Mouse (Mus musculus) midbrain, embryonic 10.5 days (tissue): ENCODE results near the gene Rapgef4. TPM values are rescaled to one million over a fixed set of nuclear protein-coding genes. Genes with fewer than 3 reads are reported as not detected.

ENCODE experiments used
- DNase-seq: peaks from one replicate; pipeline ENCODE4 v3.0.0-alpha.2; 2017; ENCODE audit warnings: low spot score
- H3K27ac ChIP-seq: fragments of 300-500 bp; sonication (generic); replicated peaks from 2 replicates; pipeline ENCODE4 v1.5.1; 2016; ENCODE audit warnings: mild to moderate bottlenecking
- H3K27me3 ChIP-seq: fragments of 300-500 bp; sonication (generic); 2 replicates; pipeline ENCODE4 v1.6.1; 2016; ENCODE audit warnings: low read depth, mild to moderate bottlenecking; ENCODE audit not compliant: poor library complexity, severe bottlenecking
- H3K36me3 ChIP-seq: fragments of 300-500 bp; sonication (generic); 2 replicates; pipeline ENCODE4 v1.6.1; 2016; ENCODE audit warnings: mild to moderate bottlenecking, moderate library complexity
- H3K4me1 ChIP-seq: fragments of 300-500 bp; sonication (generic); 2 replicates; pipeline ENCODE4 v1.6.1; 2016
- H3K4me3 ChIP-seq: fragments of 300-500 bp; sonication (generic); 2 replicates; pipeline ENCODE4 v1.5.1; 2016; ENCODE audit warnings: mild to moderate bottlenecking, moderate library complexity
- H3K9me3 ChIP-seq: fragments of 300-500 bp; sonication (generic); replicated peaks from 2 replicates; pipeline ENCODE4 v1.6.1; 2016; ENCODE audit warnings: mild to moderate bottlenecking
- WGBS: fragments of 180-500 bp; shearing (Covaris S2); methylation state at CpG from one replicate; pipeline ENCODE4 v1.1.7; 2016; 5-methylcytosine and 5-hydroxymethylcytosine counted together
- polyA plus RNA-seq: library from polyadenylated mRNA; unstranded; fragments of >200 nt; fragmentation: Nextera tagmentation; extraction: Ambion mirVana; gene quantifications from 2 replicates; pipeline ENCODE4 v1.2.1, GENCODE M21; 2016

Gene Rapgef4
- polyA plus RNA-seq, 1 experiment from 2014 or later = 2.9 TPM

DNA sequence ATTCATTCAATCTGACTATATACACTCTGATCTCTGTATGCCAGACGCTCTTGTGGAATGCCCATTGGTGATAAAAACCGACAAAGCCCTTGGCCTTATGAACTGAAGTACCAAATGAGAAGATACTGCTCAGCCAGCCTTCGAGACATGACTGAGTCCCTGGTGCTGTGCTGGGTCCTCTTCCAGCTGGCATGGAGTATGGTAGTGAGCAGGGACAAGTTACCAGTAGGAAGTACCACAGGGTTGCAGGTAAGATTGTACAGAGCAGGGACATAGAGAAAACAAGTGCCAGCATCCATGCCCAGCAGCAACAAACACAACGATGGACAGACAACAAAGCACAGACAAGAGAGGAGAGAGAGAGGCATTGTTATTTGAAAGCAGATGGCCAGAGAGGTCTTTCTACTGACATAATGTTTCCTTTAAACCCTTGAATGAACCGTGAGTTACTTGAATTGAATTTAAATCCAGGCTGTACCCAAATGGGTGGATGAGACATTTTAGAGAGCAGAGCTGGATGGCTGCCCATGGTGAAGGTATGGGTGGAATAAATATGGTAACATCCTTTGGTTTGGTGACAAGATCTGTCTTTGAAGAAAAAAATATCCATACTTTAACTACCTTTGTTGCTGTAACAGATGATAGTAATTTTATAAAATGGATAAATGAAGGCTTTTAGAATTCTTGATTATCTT is 12.8 kb downstream of the Rapgef4 start:
- no peak for DNase-seq
- Histone ChIP-seq H3K27me3 (no peaks in the 10 kb centered on the region), H3K9me3 (peaks cover 4% of the 10 kb centered on the region; the same call in 1 of the 2 replicates), H3K4me3 (no peak overlapping the region), H3K27ac (no peak overlapping the region), H3K4me1 (peaks cover under 1% of the 10 kb centered on the region; the same call in 1 of the 2 replicates), H3K36me3 (no peaks in the 10 kb centered on the region)
- WGBS = 90% methylated on average over 5 of the region's 5 CpGs

DNA sequence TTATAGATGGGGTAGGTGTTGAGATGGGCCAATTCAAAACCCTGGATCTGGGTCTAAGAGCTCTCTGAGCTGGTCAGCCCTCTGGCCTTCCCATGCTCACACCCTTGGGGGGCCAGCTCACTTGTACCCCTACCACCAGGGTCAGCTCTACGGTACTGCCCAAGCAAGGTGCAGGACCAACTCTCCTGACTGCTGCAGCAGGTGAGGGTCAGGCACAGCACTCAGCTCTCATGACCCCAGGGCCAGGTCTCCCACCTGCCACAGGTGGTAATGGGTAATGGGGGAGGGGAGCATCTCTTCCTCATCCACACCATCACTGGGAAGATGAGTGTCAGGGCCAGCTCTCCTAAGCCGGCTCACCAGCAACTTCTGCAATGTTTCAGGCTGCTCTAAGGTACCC is 17.5 kb downstream of the Rapgef4 start:
- H3K4me3 ChIP-seq = no peak overlapping the region
- no peaks in the 10 kb centered on the region for H3K27me3 ChIP-seq
- no peaks in the 10 kb centered on the region for H3K36me3 ChIP-seq
- 92% methylated on average over 2 of the region's 2 CpGs for WGBS
- no peaks in the 10 kb centered on the region for H3K4me1 ChIP-seq
- H3K27ac ChIP-seq = no peak overlapping the region
- H3K9me3 ChIP-seq = peaks cover 4% of the 10 kb centered on the region; the same call in 1 of the 2 replicates
- no peak for DNase-seq

DNA sequence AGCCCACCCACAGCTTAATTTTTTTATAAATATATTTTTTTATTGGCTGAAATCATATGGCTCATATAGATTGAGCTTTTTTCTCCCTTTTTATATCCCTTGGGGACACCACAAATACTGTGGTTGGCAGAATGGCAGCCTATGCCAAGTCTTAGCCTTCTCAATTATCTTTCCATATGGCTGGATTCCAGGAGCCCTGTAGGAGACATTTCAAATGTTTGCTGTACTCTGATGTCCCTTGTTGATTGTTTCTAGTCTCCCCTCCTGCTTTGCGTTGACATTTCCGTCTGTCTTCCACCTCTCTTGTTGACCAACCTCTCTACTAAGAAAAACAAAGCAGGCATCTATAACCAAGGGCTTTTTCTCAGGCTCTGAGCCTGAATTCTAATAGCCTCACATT is 19.1 kb downstream of the Rapgef4 start:
- 86% methylated on average over 2 of the region's 2 CpGs for WGBS
- Histone ChIP-seq H3K27me3 (no peaks in the 10 kb centered on the region), H3K9me3 (no peaks in the 10 kb centered on the region), H3K36me3 (no peaks in the 10 kb centered on the region), H3K4me1 (no peaks in the 10 kb centered on the region), H3K27ac (no peak overlapping the region), H3K4me3 (no peak overlapping the region)
- DNase-seq = no peak

DNA sequence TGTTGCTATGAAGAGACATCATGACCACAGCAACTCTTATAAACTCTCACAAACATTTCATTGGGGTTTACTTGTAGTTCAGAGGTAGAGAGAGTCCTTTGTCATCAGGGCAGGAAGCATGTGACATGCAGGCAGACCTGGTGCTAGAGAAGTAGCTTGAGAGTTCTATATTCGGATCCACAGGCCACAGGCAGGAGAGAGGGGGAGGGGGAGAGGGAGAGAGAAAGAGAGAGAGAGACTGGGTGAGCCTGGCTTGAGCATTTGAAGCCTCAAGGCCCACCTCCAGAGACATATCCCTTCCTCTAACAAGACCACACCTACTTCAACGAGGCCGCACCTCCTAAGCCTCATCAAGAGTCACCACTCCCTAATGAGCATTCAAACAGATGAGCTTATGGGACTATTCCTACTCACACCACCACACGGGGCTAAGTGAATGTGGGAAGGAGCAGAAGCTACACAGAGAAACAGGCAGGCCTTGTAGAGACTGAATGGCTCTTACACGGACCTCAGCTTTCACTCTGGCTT is 21.9 kb downstream of the Rapgef4 start:
- no peaks in the 10 kb centered on the region for H3K27me3 ChIP-seq
- H3K4me3 ChIP-seq = no peak overlapping the region
- peaks cover 4% of the 10 kb centered on the region for H3K9me3 ChIP-seq
- DNase-seq = no peak
- H3K36me3 ChIP-seq = no peaks in the 10 kb centered on the region
- H3K27ac ChIP-seq = no peak overlapping the region
- 84% methylated on average over 5 of the region's 5 CpGs for WGBS
- H3K4me1 ChIP-seq = no peaks in the 10 kb centered on the region

DNA sequence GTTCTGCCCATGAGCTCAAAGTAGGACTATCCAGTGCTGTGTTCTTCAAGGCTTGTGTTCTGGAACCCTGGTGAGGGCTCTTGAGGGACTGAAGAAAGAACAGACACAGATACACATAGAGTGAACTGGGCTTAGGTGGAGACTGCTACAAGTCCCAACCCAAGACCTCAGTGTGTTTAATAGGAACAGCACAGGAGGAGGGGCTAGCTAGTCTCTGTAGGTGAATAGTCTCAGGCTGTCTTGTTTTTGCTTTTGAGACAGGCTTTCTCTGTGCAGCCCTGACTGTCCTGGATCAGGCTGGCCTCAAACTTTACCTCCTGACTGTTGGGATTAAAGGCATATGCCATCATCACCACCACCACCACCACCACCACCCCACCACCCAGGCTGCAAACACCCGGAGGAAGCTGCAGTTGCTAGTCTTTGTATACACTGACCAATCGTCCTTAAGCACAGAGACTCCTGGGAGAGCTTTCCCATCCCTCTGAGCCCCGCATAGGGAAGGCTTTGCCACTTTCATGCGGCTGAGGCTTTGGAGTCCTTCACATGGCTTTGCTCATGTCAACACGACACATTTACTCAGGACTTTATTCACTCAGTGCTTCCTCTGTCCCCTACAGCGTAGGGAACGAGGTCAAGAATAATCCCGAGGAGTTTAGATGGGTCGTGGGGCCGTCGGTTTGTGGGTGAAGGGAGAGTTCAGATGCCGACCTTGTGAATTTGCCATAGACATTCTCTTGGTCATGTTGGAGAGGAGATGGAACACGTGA is 22.9 kb downstream of the Rapgef4 start:
- H3K4me3 ChIP-seq = no peak overlapping the region
- H3K9me3 ChIP-seq = peaks cover 6% of the 10 kb centered on the region
- H3K36me3 ChIP-seq = no peaks in the 10 kb centered on the region
- DNase-seq = no peak
- no peak overlapping the region for H3K27ac ChIP-seq
- H3K27me3 ChIP-seq = no peaks in the 10 kb centered on the region
- 90% methylated on average over 13 of the region's 13 CpGs for WGBS
- H3K4me1 ChIP-seq = no peaks in the 10 kb centered on the region

DNA sequence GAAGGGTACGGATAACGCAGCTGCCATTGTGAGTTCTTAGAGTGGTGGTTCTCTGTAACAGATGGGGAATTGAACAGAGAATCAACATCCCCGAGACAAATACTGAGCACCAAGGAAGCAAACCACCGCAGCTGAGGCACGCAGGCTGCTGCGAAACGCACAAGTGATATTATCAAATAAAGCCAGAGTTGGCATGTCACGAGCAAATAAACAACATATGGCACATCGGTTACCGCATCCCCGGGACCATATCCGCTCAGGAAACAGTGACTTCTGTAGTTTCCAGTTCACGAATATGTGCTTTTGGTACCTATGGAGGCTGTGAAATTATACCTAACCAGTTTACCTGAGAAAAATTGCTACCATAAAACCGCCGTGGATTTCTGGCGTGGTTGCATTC is 24.0 kb downstream of the Rapgef4 start:
- no peak overlapping the region for H3K4me3 ChIP-seq
- no peaks in the 10 kb centered on the region for H3K27me3 ChIP-seq
- H3K4me1 ChIP-seq = no peaks in the 10 kb centered on the region
- no peak for DNase-seq
- H3K27ac ChIP-seq = no peak overlapping the region
- peaks cover 6% of the 10 kb centered on the region for H3K9me3 ChIP-seq
- no peaks in the 10 kb centered on the region for H3K36me3 ChIP-seq
- 91% methylated on average over 16 of the region's 16 CpGs for WGBS

DNA sequence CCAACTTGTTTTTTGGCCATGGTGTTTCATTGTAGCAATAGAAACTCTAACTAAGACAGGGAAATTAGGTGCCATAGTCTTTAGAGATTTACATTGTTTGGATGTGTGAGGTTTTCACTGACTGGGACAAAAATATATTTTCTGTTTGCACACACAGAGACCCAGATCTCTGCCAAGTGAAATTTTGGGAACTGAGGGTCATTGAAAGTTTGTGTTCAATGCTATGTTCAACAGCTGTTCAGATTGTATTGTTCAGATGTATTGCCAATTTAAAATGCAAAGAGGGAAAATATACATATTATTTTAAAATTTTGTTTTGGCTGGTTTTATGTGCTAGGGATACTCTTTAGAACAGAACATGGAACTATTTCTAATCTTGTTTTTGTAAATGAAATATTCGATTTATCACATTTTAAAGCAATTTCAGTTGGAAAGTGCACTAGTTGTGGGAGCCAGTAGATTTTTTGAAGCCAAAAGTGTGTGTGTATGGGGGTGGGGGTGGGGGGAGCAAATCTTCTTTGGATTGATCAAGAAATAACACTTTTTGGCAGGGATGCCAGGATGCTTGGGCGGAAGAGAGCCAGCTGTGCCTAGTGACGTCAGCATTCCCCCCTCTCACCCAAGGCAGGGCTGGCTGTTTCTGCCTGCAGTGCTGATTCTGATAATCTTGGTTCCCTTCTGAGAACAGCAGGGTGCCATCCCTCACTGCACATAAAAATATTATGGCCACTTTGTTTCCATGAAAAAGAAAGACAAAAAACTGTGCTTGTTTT is 28.6 kb downstream of the Rapgef4 start:
- H3K9me3 ChIP-seq = peaks cover 6% of the 10 kb centered on the region
- no peak overlapping the region for H3K4me3 ChIP-seq
- no peaks in the 10 kb centered on the region for H3K27me3 ChIP-seq
- no peaks in the 10 kb centered on the region for H3K36me3 ChIP-seq
- no peak overlapping the region for H3K27ac ChIP-seq
- no peaks in the 10 kb centered on the region for H3K4me1 ChIP-seq
- WGBS = 77% methylated on average over 3 of the region's 3 CpGs
- no peak for DNase-seq

DNA sequence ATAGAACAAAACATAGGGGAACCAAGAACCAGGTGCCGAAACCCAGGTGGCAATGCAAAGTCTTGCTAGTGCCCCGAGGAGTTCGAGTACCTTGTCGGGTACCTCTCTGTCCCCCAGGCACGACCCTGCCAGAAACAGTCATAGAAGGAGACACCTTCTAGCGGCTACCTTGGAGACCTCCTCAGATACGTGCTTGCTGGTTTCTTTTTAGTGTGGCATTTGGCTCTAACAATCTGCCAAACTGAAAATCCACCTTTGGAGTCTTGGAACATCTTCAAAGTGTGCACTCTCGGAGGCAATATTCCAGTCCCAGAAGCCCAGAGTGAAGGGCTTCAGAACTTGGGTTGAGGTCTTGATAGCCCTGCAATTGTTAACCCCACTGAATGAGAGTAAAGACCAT is 34.3 kb downstream of the Rapgef4 start:
- Histone ChIP-seq H3K27ac (no peak overlapping the region), H3K27me3 (no peaks in the 10 kb centered on the region), H3K4me1 (no peaks in the 10 kb centered on the region), H3K36me3 (no peaks in the 10 kb centered on the region), H3K9me3 (no peaks in the 10 kb centered on the region), H3K4me3 (no peak overlapping the region)
- 89% methylated on average over 8 of the region's 8 CpGs for WGBS
- no peak for DNase-seq

DNA sequence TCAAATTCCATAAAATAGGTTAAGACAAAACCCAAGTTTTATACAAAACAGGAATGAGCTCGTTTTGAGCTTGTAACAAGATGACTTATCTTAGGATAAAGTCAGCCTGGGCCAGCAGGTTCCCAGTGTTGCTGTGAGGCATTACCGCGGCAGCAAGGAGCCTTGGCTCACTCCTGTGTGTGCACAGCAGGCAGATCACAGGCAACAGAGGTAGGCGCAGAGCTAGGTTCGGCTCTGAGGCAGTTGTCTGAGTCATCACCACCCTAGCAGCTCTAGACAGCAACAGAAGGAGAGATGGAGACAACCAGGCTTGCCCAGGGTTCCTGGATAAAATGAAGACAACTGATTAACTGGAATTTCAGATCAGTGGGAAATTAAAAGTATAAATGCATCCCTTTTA is 35.0 kb downstream of the Rapgef4 start:
- H3K4me1 ChIP-seq = no peaks in the 10 kb centered on the region
- no peak overlapping the region for H3K4me3 ChIP-seq
- DNase-seq = no peak
- H3K36me3 ChIP-seq = no peaks in the 10 kb centered on the region
- H3K27ac ChIP-seq = no peak overlapping the region
- H3K9me3 ChIP-seq = no peaks in the 10 kb centered on the region
- no peaks in the 10 kb centered on the region for H3K27me3 ChIP-seq
- 48% methylated on average over 5 of the region's 5 CpGs for WGBS

DNA sequence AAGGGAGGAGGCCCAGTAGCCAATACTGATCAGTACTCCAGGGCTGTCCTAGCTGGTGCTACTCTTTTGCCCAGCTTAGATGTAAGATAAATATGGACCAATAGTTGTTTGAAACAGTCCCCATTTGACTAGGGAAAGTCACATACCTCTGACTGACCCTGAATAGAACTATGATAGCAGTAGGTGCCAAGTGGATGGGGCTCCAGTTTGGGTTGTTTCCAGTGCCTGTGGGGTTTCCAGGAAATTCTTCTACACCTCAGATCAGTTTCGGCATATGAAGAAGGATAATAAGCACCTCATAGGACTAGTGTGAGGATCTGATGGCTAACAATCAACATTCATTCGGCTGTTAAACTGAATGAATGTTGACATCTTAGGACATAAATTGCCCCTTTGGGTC is 36.1 kb downstream of the Rapgef4 start:
- no peak for DNase-seq
- no peaks in the 10 kb centered on the region for H3K27me3 ChIP-seq
- no peaks in the 10 kb centered on the region for H3K36me3 ChIP-seq
- no peak overlapping the region for H3K4me3 ChIP-seq
- no peaks in the 10 kb centered on the region for H3K9me3 ChIP-seq
- no peaks in the 10 kb centered on the region for H3K4me1 ChIP-seq
- H3K27ac ChIP-seq = no peak overlapping the region
- WGBS = 86% methylated on average over 2 of the region's 2 CpGs

DNA sequence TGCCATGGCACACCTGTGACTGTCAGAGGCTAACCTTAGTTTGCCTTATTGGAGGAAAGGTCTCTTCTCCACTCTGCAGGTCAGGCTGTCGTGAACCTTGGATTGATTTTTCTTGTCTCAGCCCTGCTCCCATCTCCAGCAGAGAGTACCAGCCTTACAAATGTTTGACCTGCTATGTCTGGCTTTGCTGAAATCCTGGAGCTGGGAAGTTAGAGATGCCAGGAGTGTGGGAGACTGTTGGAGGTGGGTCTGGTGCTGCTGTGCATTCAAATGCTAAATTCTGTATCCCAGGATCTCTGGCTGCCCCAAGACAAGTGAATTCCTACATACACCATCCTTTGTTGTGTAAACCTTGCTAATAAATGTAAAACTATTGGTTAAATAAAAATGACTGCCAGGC is 37.7 kb downstream of the Rapgef4 start:
- WGBS = 82% methylated on average over 1 of the region's 1 CpGs

DNA sequence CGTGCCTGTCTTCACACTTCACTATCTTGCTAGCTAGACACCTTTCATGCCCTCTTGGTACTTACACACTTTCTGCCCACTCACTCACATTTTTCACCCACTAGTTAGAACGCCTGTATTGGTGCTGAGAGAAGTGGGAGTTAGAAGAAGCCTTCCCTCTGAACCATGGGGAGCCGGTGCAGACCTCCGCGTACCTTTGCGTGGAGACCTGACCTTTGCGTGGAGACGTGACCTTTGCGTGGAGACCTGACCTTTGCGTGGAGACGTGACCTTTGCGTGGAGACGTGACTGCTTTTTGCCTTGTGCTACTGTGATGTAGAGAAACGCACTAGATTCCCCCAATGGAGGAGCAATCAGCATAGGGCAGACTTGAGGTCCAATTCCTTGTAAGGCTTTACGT is 39.7 kb downstream of the Rapgef4 start:
- DNase-seq = no peak
- H3K4me3 ChIP-seq = no peak overlapping the region
- no peaks in the 10 kb centered on the region for H3K9me3 ChIP-seq
- no peaks in the 10 kb centered on the region for H3K4me1 ChIP-seq
- no peaks in the 10 kb centered on the region for H3K27me3 ChIP-seq
- 95% methylated on average over 15 of the region's 15 CpGs for WGBS
- no peak overlapping the region for H3K27ac ChIP-seq
- no peaks in the 10 kb centered on the region for H3K36me3 ChIP-seq

More for the DNA sequence above, 37.7 kb downstream of the Rapgef4 start:
- H3K4me1 ChIP-seq = no peaks in the 10 kb centered on the region
- H3K4me3 ChIP-seq = no peak overlapping the region
- H3K27me3 ChIP-seq = no peaks in the 10 kb centered on the region
- H3K36me3 ChIP-seq = no peaks in the 10 kb centered on the region
- no peaks in the 10 kb centered on the region for H3K9me3 ChIP-seq
- no peak for DNase-seq
- H3K27ac ChIP-seq = no peak overlapping the region
